Mouse (Mus musculus) CH12.LX (cell line): Measurements from ENCODE around the gene Islr. TPM values are rescaled to one million over a fixed set of nuclear protein-coding genes. Genes with fewer than 3 reads are reported as not detected.
"Not testable (repeated sequence)": the region's sequence is repeated elsewhere in the genome, so short reads cannot be mapped to it uniquely, and the experiment has no call there.

ENCODE experiments used
- DNase-seq: peaks from one replicate; pipeline ENCODE4 v3.0.0-alpha.2; 2013; ENCODE audit errors: extremely low read depth
- H3K27ac ChIP-seq: 2 replicates; pipeline ENCODE4 v1.5.1; 2012; ENCODE audit warnings: low read depth, mild to moderate bottlenecking, control low read depth, moderate library complexity; ENCODE audit not compliant: insufficient read depth
- H3K27me3 ChIP-seq: replicated peaks from 2 replicates; pipeline ENCODE3; 2012; ENCODE audit warnings: inconsistent platforms
- H3K36me3 ChIP-seq, 2 experiments: replicated peaks in 1 of 2; 2 replicates each; pipeline versions ENCODE3 to v1.6.1; 2012; ENCODE audit warnings: inconsistent platforms in 1 of 2, low read length in 1 of 2, mild to moderate bottlenecking in 1 of 2, mixed read lengths in 1 of 2, moderate library complexity in 1 of 2; ENCODE audit not compliant: control insufficient read depth in 1 of 2, insufficient read depth in 1 of 2
- H3K4me1 ChIP-seq, 2 experiments: 2 replicates each; pipeline ENCODE4 v1.6.1; 2012; ENCODE audit warnings: inconsistent platforms in 1 of 2, moderate library complexity in 1 of 2; ENCODE audit not compliant: insufficient read depth in 2 of 2, control insufficient read depth in 1 of 2
- H3K4me2 ChIP-seq: 2 replicates; pipeline ENCODE4 v1.6.1; 2012; ENCODE audit warnings: low read depth, mild to moderate bottlenecking, control low read depth; ENCODE audit not compliant: poor library complexity, insufficient read depth, severe bottlenecking
- H3K4me3 ChIP-seq, 3 experiments: fragments of 150-350 bp in 1 of 3; sonication (generic) in 1 of 3; replicated peaks in 1 of 3; 2 replicates each; pipeline versions ENCODE3 to v1.5.1; 2011 to 2012; ENCODE audit warnings: low read depth in 2 of 3, low read length in 2 of 3, mild to moderate bottlenecking in 2 of 3, moderate library complexity in 2 of 3, control low read depth in 1 of 3, improper control_type of control experiment in 1 of 3, inconsistent platforms in 1 of 3, mixed read lengths in 1 of 3; ENCODE audit not compliant: poor library complexity in 1 of 3
- H3K79me2 ChIP-seq: replicated peaks from 2 replicates; pipeline ENCODE4 v1.6.1; 2012; ENCODE audit warnings: mild to moderate bottlenecking, moderate library complexity; ENCODE audit not compliant: control insufficient read depth, poor library complexity, insufficient read depth, severe bottlenecking; ENCODE audit errors: extremely low read depth
- H3K9ac ChIP-seq: 2 replicates; pipeline ENCODE4 v1.6.1; 2012; ENCODE audit warnings: low read depth, mild to moderate bottlenecking, control low read depth, moderate library complexity; ENCODE audit not compliant: insufficient read depth
- H3K9me3 ChIP-seq: replicated peaks from 2 replicates; pipeline ENCODE3; 2012; ENCODE audit warnings: low read length, inconsistent platforms, mixed read lengths
- BHLHE40 ChIP-seq: IDR thresholded peaks from 2 replicates; pipeline ENCODE4 v1.6.1; 2011; ENCODE audit warnings: mild to moderate bottlenecking, low read depth, low read length, improper control_type of control experiment
- CHD1 ChIP-seq: IDR thresholded peaks from 2 replicates; pipeline ENCODE4 v1.6.1; 2012; ENCODE audit warnings: low read depth, low read length, improper control_type of control experiment, inconsistent platforms
- CHD2 ChIP-seq: IDR thresholded peaks from 2 replicates; pipeline ENCODE4 v1.6.1; 2011; ENCODE audit warnings: low read length, improper control_type of control experiment
- CTCF ChIP-seq, 2 experiments: IDR thresholded peaks in 1 of 2; conservative IDR thresholded peaks in 1 of 2; 2 replicates each; pipeline ENCODE4 v1.5.1; 2011 to 2012; ENCODE audit warnings: low read depth in 2 of 2, low read length in 2 of 2, improper control_type of control experiment in 1 of 2, inconsistent platforms in 1 of 2, mild to moderate bottlenecking in 1 of 2, moderate library complexity in 1 of 2
- E2F4 ChIP-seq: IDR thresholded peaks from 2 replicates; pipeline ENCODE4 v1.6.1; 2011; ENCODE audit warnings: low read depth, low read length, improper control_type of control experiment; ENCODE audit not compliant: insufficient replicate concordance
- ELF1 ChIP-seq: IDR thresholded peaks from 2 replicates; pipeline ENCODE4 v1.6.1; 2014; ENCODE audit warnings: low read depth, mild to moderate bottlenecking, inconsistent platforms, low read length, improper control_type of control experiment
- EP300 ChIP-seq: IDR thresholded peaks from 2 replicates; pipeline ENCODE4 v1.6.1; 2011; ENCODE audit warnings: low read length, improper control_type of control experiment
- ETS1 ChIP-seq: conservative IDR thresholded peaks from 2 replicates; pipeline ENCODE4 v1.6.1; 2012; ENCODE audit warnings: low read depth, mild to moderate bottlenecking, inconsistent platforms, low read length, improper control_type of control experiment, moderate library complexity
- KAT2A ChIP-seq: IDR thresholded peaks from 2 replicates; pipeline ENCODE4 v1.6.1; 2012; ENCODE audit warnings: low read length, improper control_type of control experiment, inconsistent platforms; ENCODE audit not compliant: insufficient replicate concordance
- PAX5 ChIP-seq: IDR thresholded peaks from 2 replicates; pipeline ENCODE4 v1.6.1; 2012; ENCODE audit warnings: low read length, inconsistent platforms, mixed read lengths
- POLR2AphosphoS2 ChIP-seq: IDR thresholded peaks from 2 replicates; pipeline ENCODE4 v1.6.1; 2011; ENCODE audit warnings: low read depth, low read length, improper control_type of control experiment
- RAD21 ChIP-seq: IDR thresholded peaks from 2 replicates; pipeline ENCODE4 v1.6.1; 2011; ENCODE audit warnings: low read depth, mild to moderate bottlenecking, low read length, improper control_type of control experiment, moderate library complexity
- SMC3 ChIP-seq: IDR thresholded peaks from 2 replicates; pipeline ENCODE4 v1.6.1; 2011; ENCODE audit warnings: low read depth, low read length, improper control_type of control experiment
- TBP ChIP-seq: conservative IDR thresholded peaks from 2 replicates; pipeline ENCODE4 v1.6.1; 2011; ENCODE audit warnings: low read depth, low read length, improper control_type of control experiment
- USF1 ChIP-seq: IDR thresholded peaks from 2 replicates; pipeline ENCODE4 v1.6.1; 2014; ENCODE audit warnings: low read depth, mild to moderate bottlenecking, inconsistent platforms, low read length, improper control_type of control experiment
- ZC3H11A ChIP-seq: IDR thresholded peaks from 2 replicates; pipeline ENCODE4 v1.6.1; 2012; ENCODE audit warnings: low read depth, mild to moderate bottlenecking, inconsistent platforms, low read length, improper control_type of control experiment
- ZKSCAN1 ChIP-seq: IDR thresholded peaks from 2 replicates; pipeline ENCODE4 v1.6.1; 2012; ENCODE audit warnings: low read depth, inconsistent platforms, low read length, improper control_type of control experiment, borderline replicate concordance
- ZMIZ1 ChIP-seq: IDR thresholded peaks from 2 replicates; pipeline ENCODE4 v1.6.1; 2012; ENCODE audit warnings: low read depth, mild to moderate bottlenecking, inconsistent platforms, low read length, improper control_type of control experiment
- ZNF384 ChIP-seq: IDR thresholded peaks from 2 replicates; pipeline ENCODE4 v1.6.1; 2012; ENCODE audit warnings: low read depth, low read length, improper control_type of control experiment, inconsistent platforms
- dilution Hi-C: fragments of 300-500 bp; cut with MboI; formaldehyde crosslinking; loops from 2 replicates; pipeline ENCODE4 v1.14.3; 2020; ENCODE audit warnings: low sequenced_read_pairs; ENCODE audit not compliant: extremely low pct_unique_long_range_greater_than_20kb, extremely low pct_ligation_motif_present
- in situ Hi-C: fragments of 300-500 bp; cut with MboI; formaldehyde crosslinking; loops from 3 replicates; pipeline ENCODE4 v1.14.3; 2019; ENCODE audit warnings: low sequenced_read_pairs, low pct_ligation_motif_present, low pct_unique_long_range_greater_than_20kb, mixed read lengths
- polyA plus RNA-seq: library from polyadenylated mRNA; unstranded; fragments of >175 nt; gene quantifications from 2 replicates; pipeline ENCODE4 v1.2.1, GENCODE M21; 2012; ENCODE audit warnings: low read depth; ENCODE audit not compliant: insufficient read length
- total RNA-seq, 2 experiments: library from RNA; depleted of rRNA; stranded (reverse); fragments of 300-350 nt in 1 of 2; fragments of >200 nt in 1 of 2; gene quantifications; 2 replicates each; pipeline ENCODE4 v1.2.3; 2012 to 2014

Islr gene
- total RNA-seq (2012; rRNA removed), result not detected in 2 replicates
- not detected in 2 replicates for total RNA-seq (2014; rRNA removed)
- not detected in 2 replicates for polyA plus RNA-seq

DNA sequence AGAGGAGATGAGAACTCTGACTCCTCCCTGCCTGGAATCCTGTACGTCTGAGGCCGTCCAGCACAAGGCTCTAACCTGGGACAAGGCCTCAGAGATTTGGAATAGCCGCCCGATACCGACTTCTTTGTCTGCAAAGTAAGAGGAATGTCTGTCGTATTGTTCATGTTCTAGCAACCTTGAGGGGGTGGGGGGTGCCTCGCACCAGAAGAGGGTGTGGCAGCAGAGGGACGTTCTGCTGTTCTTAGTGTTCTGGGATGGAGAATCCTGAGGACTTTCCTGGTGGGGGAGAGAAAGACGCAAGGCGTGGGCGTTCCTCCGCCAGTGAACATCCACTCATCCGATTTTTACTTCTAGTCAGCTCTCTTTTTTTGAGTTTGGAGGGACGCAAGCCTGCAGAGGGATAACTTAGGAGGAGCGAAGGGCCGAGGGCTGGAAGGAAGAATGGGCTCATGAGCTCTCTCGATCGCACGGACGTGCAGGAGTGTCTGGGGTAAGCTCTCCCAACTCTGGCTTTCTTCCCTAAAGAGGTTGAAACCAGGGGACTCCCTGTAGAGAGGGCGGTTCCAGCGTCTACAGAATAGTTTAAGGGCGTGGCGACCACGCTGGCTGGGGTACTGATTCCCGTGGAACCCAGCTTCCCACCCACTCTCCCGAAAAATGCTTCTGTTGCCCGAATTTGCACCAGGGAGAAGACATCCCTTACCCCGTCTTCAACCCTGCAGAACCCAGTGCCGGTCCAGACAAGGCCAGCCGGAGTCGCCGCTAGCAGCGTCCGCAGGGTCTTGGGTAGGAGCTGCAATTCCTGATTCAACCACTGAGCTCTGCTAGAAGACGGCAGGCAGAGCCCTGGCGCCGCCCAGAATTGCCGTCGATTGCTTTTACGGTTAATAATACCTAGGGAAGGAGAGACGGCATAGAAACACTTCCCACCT, at the start of gene Islr, which contains the start of gene Islr2:
TSS of gene Islr (minus strand) at position 791 of the 932 bp plus-strand sequence.
TSS of gene Islr2 (minus strand) at position 804 of the 932 bp plus-strand sequence.
- TF ChIP-seq CHD1 (no peak), CTCF (conservative IDR thresholded peaks at IDR 0.05 in 1 of 2, IDR thresholded peaks at IDR 0.05 in 1 of 2; ENCODE audit: low read depth in 2 of 2, low read length in 2 of 2) (peak in 1 of 2 experiments; percentile 61; a peak in 2 of 4 replicates), SMC3 (peak; percentile 19; the same call in 1 of the 2 replicates), RAD21 (peak; percentile 31; the same call in 1 of the 2 replicates), PAX5 (no peak), ELF1 (0 out of 2 replicates have a peak, but pooled peaks have one; percentile 9)
- Histone ChIP-seq H3K79me2 (no peaks in the 10 kb centered on the region), H3K27ac (no peak within 1 kb of the TSS), H3K9ac (peak within 1 kb of the TSS; percentile 40), H3K4me3 (peak within 1 kb of the TSS; percentile 41 to 66 (median 51)), H3K4me1 (peaks cover 2 to 9% of the 10 kb centered on the region in 2 experiments; a peak in 3 of 4 replicates), H3K4me2 (peak within 1 kb of the TSS; percentile 23), H3K36me3 (no peaks in the 10 kb centered on the region), H3K9me3 (peaks cover 4% of the 10 kb centered on the region), H3K27me3 (peaks cover 25% of the 10 kb centered on the region)
- in situ Hi-C loops (no loop called here), dilution Hi-C loops (no loop called here)
- DNase-seq, result peak; percentile 64

- not testable (repeated sequence) for H3K9me3 ChIP-seq, DNase-seq, H3K27me3 ChIP-seq
- Histone ChIP-seq H3K9ac (peak overlapping the region; percentile 63), H3K4me3 (peak overlapping the region; percentile 73 to 82 (median 75)), H3K79me2 (peaks cover 20% of the 10 kb centered on the region), H3K27ac (peak overlapping the region; percentile 89)
- TF ChIP-seq ZNF384, result peak; percentile 78
- TF ChIP-seq, all 38 proteins: peak for 1; not testable (repeated sequence) for 37
- dilution Hi-C loops, H3K36me3 ChIP-seq: not testable (repeated sequence)
- peak overlapping the region; percentile 43 for H3K4me2 ChIP-seq
- H3K4me1 ChIP-seq, result peaks cover 14 to 60% of the 10 kb centered on the region in 2 experiments
- in situ Hi-C loops, result loop anchor here (25.0 kb wide), 1 partner anchor 441 kb away; no protein-coding TSS in a partner anchor
Measured at GRCm38 (mm10) chr9:58253805-58254122, 49.7 kb upstream of the Islr start.

DNA sequence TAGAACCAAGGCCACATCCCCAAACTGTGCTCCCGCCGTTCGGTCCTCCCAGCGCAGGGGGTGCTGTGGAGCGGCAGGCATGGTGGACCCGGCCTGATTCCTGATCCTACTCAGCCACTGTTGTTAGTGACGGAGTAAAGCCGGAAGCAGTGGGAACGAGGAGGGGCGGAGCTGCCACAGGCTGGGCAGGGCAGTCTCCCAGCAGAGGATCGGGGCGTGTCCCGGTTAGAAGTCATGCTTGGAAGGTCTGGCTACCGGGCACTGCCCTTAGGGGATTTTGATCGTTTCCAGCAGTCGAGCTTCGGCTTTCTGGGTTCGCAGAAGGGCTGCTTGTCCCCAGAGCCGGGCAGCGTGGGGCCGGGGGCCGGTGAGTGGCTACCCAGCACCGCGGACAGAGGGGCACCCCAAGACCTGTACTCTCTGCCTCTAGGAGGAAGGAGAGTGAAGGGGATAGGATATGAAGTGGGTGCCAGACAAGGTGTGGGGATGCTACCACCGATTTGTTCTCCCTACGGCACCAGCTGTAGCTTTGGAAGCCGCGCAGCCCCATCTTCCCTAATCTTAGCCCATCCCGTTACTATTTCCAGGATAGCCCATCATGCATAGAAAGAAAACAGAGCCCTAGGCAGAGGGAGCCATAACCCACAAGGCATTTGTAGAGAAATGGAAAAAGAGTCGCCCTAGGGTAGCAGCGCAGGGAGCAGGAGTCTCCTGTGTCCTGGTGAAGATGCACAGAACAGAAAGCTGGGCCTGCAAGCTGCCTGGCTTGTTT, 49.1 kb upstream of the Islr start, which contains the start of gene Stoml1:
TSS of gene Stoml1 (plus strand) at position 132 of the 772 bp plus-strand sequence.
- in situ Hi-C loops (loop anchor here (25.0 kb wide), 1 partner anchor 441 kb away; no protein-coding TSS in a partner anchor), dilution Hi-C loops (no loop called here)
- peak; percentile 98 for DNase-seq
- Histone ChIP-seq H3K27me3 (no peaks in the 10 kb centered on the region), H3K36me3 (peaks cover 0 to 5% of the 10 kb centered on the region in 2 experiments), H3K9me3 (no peaks in the 10 kb centered on the region), H3K9ac (peak within 1 kb of the TSS; percentile 63), H3K4me2 (peak within 1 kb of the TSS; percentile 43), H3K27ac (peak within 1 kb of the TSS; percentile 89), H3K4me1 (peaks cover 14 to 55% of the 10 kb centered on the region in 2 experiments), H3K4me3 (peak within 1 kb of the TSS; percentile 73 to 82 (median 75)), H3K79me2 (peaks cover 20% of the 10 kb centered on the region)
- TF ChIP-seq RAD21 (no peak; the same call in 1 of the 2 replicates), ETS1 (peak; percentile 66), ZC3H11A (no peak), PAX5 (no peak), ELF1 (peak; percentile 98), KAT2A (peak; percentile 82; the same call in 1 of the 2 replicates), CTCF (conservative IDR thresholded peaks at IDR 0.05 in 1 of 2, IDR thresholded peaks at IDR 0.05 in 1 of 2; ENCODE audit: low read depth in 2 of 2, low read length in 2 of 2) (peak; percentile 28 to 83), E2F4 (no peak), SMC3 (peak; percentile 14; the same call in 1 of the 2 replicates), USF1 (no peak), CHD2 (peak; percentile 41; the same call in 1 of the 2 replicates), ZKSCAN1 (no peak), EP300 (peak; percentile 39), TBP (peak; percentile 85), BHLHE40 (peak; percentile 45), POLR2AphosphoS2 (no peak), ZMIZ1 (peak; percentile 92)
